Mouse (Mus musculus): ENCODE data around the gene Frrs1. TPM values are rescaled to one million over a fixed set of nuclear protein-coding genes. Genes with fewer than 3 reads are reported as not detected.

The Frrs1 gene
- polyA plus RNA-seq, 1 experiment: 23.4 TPM

DNA sequence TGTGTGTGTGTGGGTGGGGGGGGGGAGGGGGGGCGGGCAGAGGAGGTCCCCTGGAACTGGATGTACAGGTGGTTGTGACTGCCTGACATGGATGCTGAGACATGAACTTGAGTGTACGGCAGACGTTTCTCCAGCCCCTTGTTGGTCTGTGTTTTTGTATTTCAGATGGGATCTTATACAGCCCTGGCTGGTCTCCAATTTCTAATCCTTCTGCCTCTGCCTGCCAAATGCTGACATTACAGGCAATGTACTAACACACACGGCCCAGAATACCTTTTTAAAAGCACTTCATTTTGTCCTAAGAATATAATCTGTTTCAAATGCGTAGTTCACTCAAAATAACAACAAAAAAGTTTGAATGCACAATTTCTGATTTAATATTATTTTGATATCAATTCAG lies 27.9 kb upstream of the Frrs1 start:
- TF ChIP-seq POLR2A (IDR thresholded peaks at IDR 0.05; ENCODE audit: borderline replicate concordance, extremely low read depth, low read depth, low read length) (no peak), CTCF (IDR thresholded peaks at IDR 0.05; ENCODE audit: insufficient read depth, low read length) (no peak)
- DNase-seq: no peak
- H3K4me3 ChIP-seq (replicated peaks; ENCODE audit: extremely low read depth, low read depth, low read length): no peak overlapping the region
- no peaks in the 10 kb centered on the region for H3K4me1 ChIP-seq (ENCODE audit: control insufficient read depth, insufficient read depth, low read length)
- WGBS: 58% methylated on average over 5 of the region's 5 CpGs

DNA sequence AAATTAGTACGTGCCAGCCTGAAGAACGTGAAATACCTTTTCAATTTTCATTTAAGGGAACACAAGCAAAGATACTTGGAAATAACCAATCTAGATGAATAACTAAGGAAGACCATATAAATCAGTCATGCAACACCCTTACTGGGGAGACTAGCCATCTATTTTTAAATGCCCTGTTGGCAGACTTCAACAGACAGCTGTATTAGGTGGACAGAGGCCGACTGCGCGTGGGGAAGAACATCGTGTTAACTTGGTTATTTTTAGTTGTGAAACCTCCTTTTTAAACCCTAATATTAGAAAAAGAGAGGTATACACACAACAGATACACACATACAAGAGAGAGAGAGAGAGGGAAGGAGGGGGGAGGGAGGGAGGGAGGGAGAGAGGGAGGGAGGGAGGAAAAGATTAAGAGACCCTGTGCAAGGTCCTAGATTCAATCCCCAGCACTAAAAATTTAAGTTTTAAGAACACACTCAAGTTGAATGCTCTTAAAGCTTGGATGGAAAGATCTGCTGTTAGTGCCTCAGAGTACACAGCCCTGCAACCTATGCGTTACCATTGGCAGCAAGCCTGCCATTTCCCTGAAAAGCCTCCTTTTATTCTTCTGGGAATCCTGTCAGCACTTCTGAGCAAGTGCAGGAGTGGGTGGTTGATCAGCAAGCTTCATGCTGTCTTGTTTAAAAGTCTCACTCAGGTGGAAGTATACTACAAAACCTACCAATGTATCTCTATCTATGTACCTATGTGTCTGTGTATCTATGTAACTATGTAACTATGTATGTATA lies 26.5 kb upstream of the Frrs1 start:
- no peak for DNase-seq
- H3K4me3 ChIP-seq (replicated peaks; ENCODE audit: extremely low read depth, low read depth, low read length): no peak overlapping the region
- 69% methylated on average over 7 of the region's 7 CpGs for WGBS
- no peak for TF ChIP-seq CTCF (IDR thresholded peaks at IDR 0.05; ENCODE audit: insufficient read depth, low read length)
- no peak for TF ChIP-seq POLR2A (IDR thresholded peaks at IDR 0.05; ENCODE audit: borderline replicate concordance, extremely low read depth, low read depth, low read length)
- no peaks in the 10 kb centered on the region for H3K4me1 ChIP-seq (ENCODE audit: control insufficient read depth, insufficient read depth, low read length)

DNA sequence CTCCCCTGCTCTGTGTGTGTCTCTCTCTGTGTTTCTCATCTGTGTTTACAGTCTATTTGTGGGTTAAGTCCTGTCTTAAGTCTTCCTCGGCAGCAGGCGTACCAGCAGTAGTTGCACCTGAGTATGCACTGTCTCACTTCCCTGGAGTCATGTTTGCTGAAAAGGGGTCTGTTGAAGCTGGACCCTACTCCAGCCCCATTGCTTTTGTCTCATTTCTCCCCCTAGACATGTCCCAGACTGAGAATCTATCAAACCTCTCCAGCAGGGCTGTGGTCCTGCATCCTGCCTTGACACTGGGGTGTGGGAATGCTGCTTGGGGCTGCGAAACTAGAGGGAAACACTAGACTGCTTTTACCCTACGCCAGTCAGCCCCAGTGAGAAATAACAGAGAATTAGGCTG lies 25.8 kb upstream of the Frrs1 start:
- TF ChIP-seq CTCF (IDR thresholded peaks at IDR 0.05; ENCODE audit: insufficient read depth, low read length) (no peak), POLR2A (IDR thresholded peaks at IDR 0.05; ENCODE audit: borderline replicate concordance, extremely low read depth, low read depth, low read length) (no peak)
- Histone ChIP-seq H3K4me3 (replicated peaks; ENCODE audit: extremely low read depth, low read depth, low read length) (no peak overlapping the region), H3K4me1 (ENCODE audit: control insufficient read depth, insufficient read depth, low read length) (no peaks in the 10 kb centered on the region)
- 80% methylated on average over 4 of the region's 4 CpGs for WGBS
- DNase-seq: no peak

DNA sequence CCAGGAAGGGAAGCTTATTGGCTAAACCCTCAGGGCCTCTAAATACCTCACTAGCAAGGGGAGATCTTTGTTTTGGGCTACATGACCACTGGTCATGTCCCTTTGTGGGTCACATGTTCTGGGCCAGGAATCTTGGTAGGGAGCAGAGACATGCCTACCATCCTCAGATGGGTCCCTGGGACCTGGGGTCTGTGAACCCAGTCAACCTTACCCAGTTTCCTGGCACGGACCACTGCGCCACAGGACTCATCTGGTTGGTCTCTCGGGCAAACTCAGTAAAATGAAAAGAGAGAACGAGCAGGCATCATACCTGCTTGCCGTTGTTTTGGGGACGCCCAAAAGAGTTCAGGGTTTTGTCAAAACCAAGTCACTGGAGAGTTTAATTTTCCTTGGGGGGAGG lies 25.0 kb upstream of the Frrs1 start:
- H3K4me3 ChIP-seq (replicated peaks; ENCODE audit: extremely low read depth, low read depth, low read length): no peak overlapping the region
- WGBS: 93% methylated on average over 6 of the region's 6 CpGs
- no peak for DNase-seq
- TF ChIP-seq CTCF (IDR thresholded peaks at IDR 0.05; ENCODE audit: insufficient read depth, low read length) (no peak), POLR2A (IDR thresholded peaks at IDR 0.05; ENCODE audit: borderline replicate concordance, extremely low read depth, low read depth, low read length) (no peak)
- no peaks in the 10 kb centered on the region for H3K4me1 ChIP-seq (ENCODE audit: control insufficient read depth, insufficient read depth, low read length)

DNA sequence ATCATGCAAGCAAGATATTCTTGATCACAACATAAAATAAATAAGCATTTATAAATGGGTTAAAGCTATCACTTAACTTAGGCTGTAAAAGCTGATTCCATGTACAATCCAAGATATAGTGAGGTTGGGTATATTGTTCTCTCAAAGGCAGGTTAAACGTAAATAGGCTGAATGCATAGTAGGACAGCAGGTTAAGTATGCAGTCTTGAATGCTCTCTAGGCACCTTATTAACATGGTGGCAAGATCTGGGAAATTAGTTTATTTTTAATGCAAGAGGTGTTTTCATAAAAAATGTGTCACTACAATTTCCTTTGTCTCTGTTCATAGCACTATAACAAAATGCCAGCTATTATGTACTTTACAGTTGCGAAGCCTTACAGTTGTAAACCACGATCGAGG lies 23.9 kb upstream of the Frrs1 start:
- WGBS: 55% methylated on average over 4 of the region's 4 CpGs
- no peak for DNase-seq
- TF ChIP-seq CTCF (IDR thresholded peaks at IDR 0.05; ENCODE audit: insufficient read depth, low read length) (no peak), POLR2A (IDR thresholded peaks at IDR 0.05; ENCODE audit: borderline replicate concordance, extremely low read depth, low read depth, low read length) (no peak)
- H3K4me1 ChIP-seq (ENCODE audit: control insufficient read depth, insufficient read depth, low read length): no peaks in the 10 kb centered on the region
- no peak overlapping the region for H3K4me3 ChIP-seq (replicated peaks; ENCODE audit: extremely low read depth, low read depth, low read length)

DNA sequence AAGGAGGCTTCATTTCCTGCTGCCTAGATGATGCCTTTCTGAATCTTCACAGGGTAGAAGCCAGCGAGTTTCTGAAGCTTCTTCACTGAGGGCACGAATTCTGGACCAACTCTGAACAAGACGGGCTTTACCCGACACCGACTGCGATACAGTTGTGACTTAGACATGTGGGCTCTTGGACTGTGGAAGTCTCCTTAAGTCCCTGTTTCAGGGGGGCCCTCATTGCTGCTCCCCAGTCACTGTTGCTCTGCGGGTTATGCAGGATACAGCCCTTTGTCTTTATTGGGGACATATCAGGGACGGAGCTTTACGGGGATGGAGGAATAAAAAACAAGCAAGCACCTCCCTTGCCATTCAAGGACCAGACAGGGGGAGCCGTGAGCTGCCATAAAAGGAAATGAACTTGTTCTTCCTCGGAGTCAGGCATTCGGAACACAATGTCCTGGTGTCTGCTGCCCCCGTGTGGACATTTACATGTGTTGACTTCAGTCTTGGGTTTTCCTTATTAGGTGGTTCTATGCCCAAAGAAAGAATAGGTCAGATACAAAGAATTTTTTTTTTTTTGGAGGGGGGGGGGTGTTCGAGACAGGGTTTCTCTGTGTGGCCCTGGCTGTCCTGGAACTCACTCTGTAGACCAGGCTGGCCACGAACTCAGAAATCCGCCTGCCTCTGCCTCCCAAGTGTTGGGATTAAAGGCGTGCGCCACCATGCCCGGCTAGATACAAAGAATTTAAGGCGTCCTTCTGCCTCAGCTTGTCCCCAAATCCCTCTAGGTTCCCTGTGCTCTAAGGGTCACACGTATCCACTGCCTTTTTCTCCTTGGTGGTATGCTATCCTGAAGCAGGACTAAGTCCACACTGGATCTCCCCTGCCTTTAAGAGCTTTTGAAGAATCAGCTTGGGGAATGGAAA lies 23.2 kb upstream of the Frrs1 start:
- TF ChIP-seq CTCF (IDR thresholded peaks at IDR 0.05; ENCODE audit: insufficient read depth, low read length) (peak; percentile 84), POLR2A (IDR thresholded peaks at IDR 0.05; ENCODE audit: borderline replicate concordance, extremely low read depth, low read depth, low read length) (no peak)
- peak; percentile 73 for DNase-seq
- WGBS: 22% methylated on average over 21 of the region's 21 CpGs
- H3K4me3 ChIP-seq (replicated peaks; ENCODE audit: extremely low read depth, low read depth, low read length): peak overlapping the region; percentile 25
- H3K4me1 ChIP-seq (ENCODE audit: control insufficient read depth, insufficient read depth, low read length): no peaks in the 10 kb centered on the region

DNA sequence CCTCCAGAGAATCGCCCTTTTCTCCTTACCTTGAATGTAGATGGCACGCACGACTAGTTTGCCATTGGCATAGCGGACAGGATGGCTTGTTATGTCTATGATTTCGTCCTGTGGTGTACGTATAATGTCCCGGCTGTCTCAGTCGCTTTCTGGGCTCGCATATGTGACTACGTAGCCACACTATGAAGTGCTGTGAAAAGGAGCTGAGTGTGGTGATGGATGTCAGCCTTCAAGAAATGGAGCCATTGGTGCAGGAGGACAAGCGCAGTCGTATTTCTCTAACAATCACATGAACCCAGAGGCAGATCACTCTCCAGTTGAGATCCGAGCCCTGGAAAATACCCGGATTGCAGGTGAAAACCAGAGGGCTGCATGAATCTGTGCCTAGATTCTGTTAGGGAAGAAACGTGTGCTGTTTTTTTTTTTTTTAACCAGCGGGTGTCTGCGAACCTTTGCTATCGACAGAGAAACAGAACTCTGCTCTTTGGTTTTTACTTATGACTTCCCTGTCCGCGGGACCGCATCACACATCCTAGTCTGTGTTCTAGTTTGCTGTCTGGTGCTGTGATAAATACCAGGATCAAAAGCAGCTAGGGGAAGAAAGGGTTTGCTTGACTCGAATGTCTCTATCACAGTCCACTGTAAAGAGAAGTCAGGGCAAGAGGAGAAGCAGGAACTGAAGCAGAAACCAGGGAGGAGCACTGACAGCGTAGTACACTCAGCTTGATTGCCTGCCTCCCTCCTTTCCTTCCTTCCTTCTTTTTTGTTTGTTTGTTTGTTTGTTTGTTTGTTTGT lies 22.4 kb upstream of the Frrs1 start:
- Histone ChIP-seq H3K4me3 (replicated peaks; ENCODE audit: extremely low read depth, low read depth, low read length) (no peak overlapping the region), H3K4me1 (ENCODE audit: control insufficient read depth, insufficient read depth, low read length) (no peaks in the 10 kb centered on the region)
- DNase-seq: no peak
- WGBS: 77% methylated on average over 23 of the region's 23 CpGs
- TF ChIP-seq POLR2A (IDR thresholded peaks at IDR 0.05; ENCODE audit: borderline replicate concordance, extremely low read depth, low read depth, low read length): no peak
- no peak for TF ChIP-seq CTCF (IDR thresholded peaks at IDR 0.05; ENCODE audit: insufficient read depth, low read length)

DNA sequence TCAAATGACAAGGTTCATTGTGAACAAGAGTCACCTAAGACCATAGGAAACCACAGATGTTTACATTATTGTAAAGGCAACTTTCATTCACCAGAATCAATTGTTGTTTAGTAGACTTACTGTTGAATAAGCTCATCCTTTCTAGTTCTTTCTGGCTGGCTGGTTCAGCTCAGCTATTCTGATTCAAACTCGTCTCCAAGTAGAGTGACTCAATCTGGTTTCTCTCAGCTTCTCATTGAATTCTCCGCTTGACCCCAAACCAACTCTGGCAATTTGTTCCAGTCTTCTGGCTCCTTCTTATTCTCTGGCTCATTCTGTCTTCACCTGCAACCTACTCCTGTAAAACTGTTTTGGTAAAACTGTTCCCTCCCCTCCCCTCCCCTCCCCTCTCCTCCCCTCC lies 18.0 kb upstream of the Frrs1 start:
- Histone ChIP-seq H3K4me3 (replicated peaks; ENCODE audit: extremely low read depth, low read depth, low read length) (no peak overlapping the region), H3K4me1 (ENCODE audit: control insufficient read depth, insufficient read depth, low read length) (no peaks in the 10 kb centered on the region)
- 83% methylated on average over 2 of the region's 2 CpGs for WGBS
- TF ChIP-seq POLR2A (IDR thresholded peaks at IDR 0.05; ENCODE audit: borderline replicate concordance, extremely low read depth, low read depth, low read length) (no peak), CTCF (IDR thresholded peaks at IDR 0.05; ENCODE audit: insufficient read depth, low read length) (no peak)
- DNase-seq: no peak

All from lung, adult 2 months (tissue).